Mouse (Mus musculus): ENCODE results near the gene Trub1. TPM values are rescaled to one million over a fixed set of nuclear protein-coding genes. Genes with fewer than 3 reads are reported as not detected.

The Trub1 gene
- polyA plus RNA-seq, 1 experiment from 2014 or later, result 22.1 TPM

GRCm38 (mm10) chr19:57510836-57511235 lies 58.1 kb downstream of the Trub1 start:
- Histone ChIP-seq H3K9ac (ENCODE audit: low read length) (no peak overlapping the region), H3K27ac (ENCODE audit: low read depth, low read length) (no peak overlapping the region), H3K27me3 (ENCODE audit: control insufficient read depth, insufficient read depth, low read length) (no peaks in the 10 kb centered on the region), H3K4me1 (replicated peaks; ENCODE audit: control insufficient read depth, insufficient read depth, low read length) (no peaks in the 10 kb centered on the region), H3K4me3 (ENCODE audit: low read depth, low read length) (no peak overlapping the region), H3K9me3 (ENCODE audit: control insufficient read depth, low read length) (no peaks in the 10 kb centered on the region), H3K4me2 (ENCODE audit: low read depth, low read length, severe bottlenecking) (no peak overlapping the region), H3K36me3 (ENCODE audit: control insufficient read depth, insufficient read depth, low read length) (no peaks in the 10 kb centered on the region)
- no peak for ATAC-seq (replicated peaks; ENCODE audit: low FRiP score)
- WGBS, result 91% methylated on average over 11 of the region's 11 CpGs
- peak; percentile 41 for DNase-seq (ENCODE audit: low spot score)

GRCm38 (mm10) chr19:57513123-57513522 lies 60.4 kb downstream of the Trub1 start:
- ATAC-seq (replicated peaks; ENCODE audit: low FRiP score) (no peak), DNase-seq (ENCODE audit: low spot score) (no peak)
- H3K4me1 ChIP-seq (replicated peaks; ENCODE audit: control insufficient read depth, insufficient read depth, low read length), result no peaks in the 10 kb centered on the region
- no peaks in the 10 kb centered on the region for H3K27me3 ChIP-seq (ENCODE audit: control insufficient read depth, insufficient read depth, low read length)
- no peak overlapping the region for H3K4me2 ChIP-seq (ENCODE audit: low read depth, low read length, severe bottlenecking)
- no peaks in the 10 kb centered on the region for H3K36me3 ChIP-seq (ENCODE audit: control insufficient read depth, insufficient read depth, low read length)
- whole genome bisulfite sequencing, result 90% methylated on average over 9 of the region's 9 CpGs
- H3K4me3 ChIP-seq (ENCODE audit: low read depth, low read length), result no peak overlapping the region
- no peak overlapping the region for H3K27ac ChIP-seq (ENCODE audit: low read depth, low read length)
- H3K9me3 ChIP-seq (ENCODE audit: control insufficient read depth, low read length), result no peaks in the 10 kb centered on the region
- no peak overlapping the region for H3K9ac ChIP-seq (ENCODE audit: low read length)

GRCm38 (mm10) chr19:57521721-57522120 lies 69.0 kb downstream of the Trub1 start:
- H3K36me3 ChIP-seq (ENCODE audit: control insufficient read depth, insufficient read depth, low read length), result no peaks in the 10 kb centered on the region
- H3K9ac ChIP-seq (ENCODE audit: low read length), result no peak overlapping the region
- H3K4me1 ChIP-seq (replicated peaks; ENCODE audit: control insufficient read depth, insufficient read depth, low read length), result no peaks in the 10 kb centered on the region
- H3K4me3 ChIP-seq (ENCODE audit: low read depth, low read length), result no peak overlapping the region
- H3K9me3 ChIP-seq (ENCODE audit: control insufficient read depth, low read length), result no peaks in the 10 kb centered on the region
- DNase-seq (ENCODE audit: low spot score) (no peak), ATAC-seq (replicated peaks; ENCODE audit: low FRiP score) (no peak)
- H3K4me2 ChIP-seq (ENCODE audit: low read depth, low read length, severe bottlenecking), result no peak overlapping the region
- no peaks in the 10 kb centered on the region for H3K27me3 ChIP-seq (ENCODE audit: control insufficient read depth, insufficient read depth, low read length)
- no peak overlapping the region for H3K27ac ChIP-seq (ENCODE audit: low read depth, low read length)

- Histone ChIP-seq H3K27me3 (ENCODE audit: control insufficient read depth, insufficient read depth, low read length) (no peaks in the 10 kb centered on the region), H3K4me2 (ENCODE audit: low read depth, low read length, severe bottlenecking) (no peak overlapping the region), H3K36me3 (ENCODE audit: control insufficient read depth, insufficient read depth, low read length) (no peaks in the 10 kb centered on the region), H3K9me3 (ENCODE audit: control insufficient read depth, low read length) (no peaks in the 10 kb centered on the region), H3K9ac (ENCODE audit: low read length) (no peak overlapping the region), H3K4me1 (replicated peaks; ENCODE audit: control insufficient read depth, insufficient read depth, low read length) (no peaks in the 10 kb centered on the region), H3K4me3 (ENCODE audit: low read depth, low read length) (no peak overlapping the region), H3K27ac (ENCODE audit: low read depth, low read length) (no peak overlapping the region)
- DNase-seq (ENCODE audit: low spot score) (no peak), ATAC-seq (replicated peaks; ENCODE audit: low FRiP score) (no peak)
- WGBS, result 69% methylated on average over 17 of the region's 17 CpGs
Measured at GRCm38 (mm10) chr19:57523363-57523762, 70.7 kb downstream of the Trub1 start.

- Histone ChIP-seq H3K27ac (ENCODE audit: low read depth, low read length) (no peak overlapping the region), H3K36me3 (ENCODE audit: control insufficient read depth, insufficient read depth, low read length) (no peaks in the 10 kb centered on the region), H3K4me1 (replicated peaks; ENCODE audit: control insufficient read depth, insufficient read depth, low read length) (no peaks in the 10 kb centered on the region), H3K4me2 (ENCODE audit: low read depth, low read length, severe bottlenecking) (no peak overlapping the region), H3K9me3 (ENCODE audit: control insufficient read depth, low read length) (no peaks in the 10 kb centered on the region), H3K4me3 (ENCODE audit: low read depth, low read length) (no peak overlapping the region), H3K27me3 (ENCODE audit: control insufficient read depth, insufficient read depth, low read length) (no peaks in the 10 kb centered on the region), H3K9ac (ENCODE audit: low read length) (no peak overlapping the region)
- ATAC-seq (replicated peaks; ENCODE audit: low FRiP score) (no peak), DNase-seq (ENCODE audit: low spot score) (no peak)
- WGBS, result 86% methylated on average over 2 of the region's 2 CpGs
Measured at GRCm38 (mm10) chr19:57525693-57526092, 73.0 kb downstream of the Trub1 start.

GRCm38 (mm10) chr19:57530212-57530611 lies 77.5 kb downstream of the Trub1 start:
- no peak overlapping the region for H3K27ac ChIP-seq (ENCODE audit: low read depth, low read length)
- no peak overlapping the region for H3K4me2 ChIP-seq (ENCODE audit: low read depth, low read length, severe bottlenecking)
- no peaks in the 10 kb centered on the region for H3K4me1 ChIP-seq (replicated peaks; ENCODE audit: control insufficient read depth, insufficient read depth, low read length)
- H3K9ac ChIP-seq (ENCODE audit: low read length), result no peak overlapping the region
- no peak overlapping the region for H3K4me3 ChIP-seq (ENCODE audit: low read depth, low read length)
- no peaks in the 10 kb centered on the region; the same call in 1 of the 2 replicates for H3K9me3 ChIP-seq (ENCODE audit: control insufficient read depth, low read length)
- DNase-seq (ENCODE audit: low spot score), result no peak
- no peaks in the 10 kb centered on the region for H3K36me3 ChIP-seq (ENCODE audit: control insufficient read depth, insufficient read depth, low read length)
- no peaks in the 10 kb centered on the region for H3K27me3 ChIP-seq (ENCODE audit: control insufficient read depth, insufficient read depth, low read length)
- ATAC-seq (replicated peaks; ENCODE audit: low FRiP score), result no peak
- WGBS, result 94% methylated on average over 4 of the region's 4 CpGs

- Histone ChIP-seq H3K27me3 (ENCODE audit: control insufficient read depth, insufficient read depth, low read length) (no peaks in the 10 kb centered on the region), H3K27ac (ENCODE audit: low read depth, low read length) (no peak overlapping the region), H3K9me3 (ENCODE audit: control insufficient read depth, low read length) (no peaks in the 10 kb centered on the region; the same call in 1 of the 2 replicates), H3K4me1 (replicated peaks; ENCODE audit: control insufficient read depth, insufficient read depth, low read length) (no peaks in the 10 kb centered on the region; the same call in 1 of the 2 replicates), H3K36me3 (ENCODE audit: control insufficient read depth, insufficient read depth, low read length) (no peaks in the 10 kb centered on the region), H3K4me2 (ENCODE audit: low read depth, low read length, severe bottlenecking) (no peak overlapping the region), H3K4me3 (ENCODE audit: low read depth, low read length) (no peak overlapping the region), H3K9ac (ENCODE audit: low read length) (no peak overlapping the region)
- WGBS, result 82% methylated on average over 7 of the region's 7 CpGs
- ATAC-seq (replicated peaks; ENCODE audit: low FRiP score) (no peak), DNase-seq (ENCODE audit: low spot score) (no peak)
Measured at GRCm38 (mm10) chr19:57534262-57534661, 81.5 kb downstream of the Trub1 start.

- DNase-seq (ENCODE audit: low spot score), result no peak
- Histone ChIP-seq H3K9me3 (ENCODE audit: control insufficient read depth, low read length) (no peaks in the 10 kb centered on the region; the same call in 1 of the 2 replicates), H3K27me3 (ENCODE audit: control insufficient read depth, insufficient read depth, low read length) (no peaks in the 10 kb centered on the region), H3K4me1 (replicated peaks; ENCODE audit: control insufficient read depth, insufficient read depth, low read length) (no peaks in the 10 kb centered on the region; the same call in 1 of the 2 replicates), H3K27ac (ENCODE audit: low read depth, low read length) (no peak overlapping the region), H3K4me2 (ENCODE audit: low read depth, low read length, severe bottlenecking) (no peak overlapping the region), H3K9ac (ENCODE audit: low read length) (no peak overlapping the region), H3K36me3 (ENCODE audit: control insufficient read depth, insufficient read depth, low read length) (no peaks in the 10 kb centered on the region), H3K4me3 (ENCODE audit: low read depth, low read length) (no peak overlapping the region)
- no peak for ATAC-seq (replicated peaks; ENCODE audit: low FRiP score)
- 50% methylated on average over 5 of the region's 5 CpGs for WGBS
Measured at GRCm38 (mm10) chr19:57536512-57536911, 83.8 kb downstream of the Trub1 start.

- Histone ChIP-seq H3K36me3 (ENCODE audit: control insufficient read depth, insufficient read depth, low read length) (no peaks in the 10 kb centered on the region), H3K9me3 (ENCODE audit: control insufficient read depth, low read length) (no peaks in the 10 kb centered on the region; the same call in 1 of the 2 replicates), H3K4me2 (ENCODE audit: low read depth, low read length, severe bottlenecking) (no peak overlapping the region), H3K4me3 (ENCODE audit: low read depth, low read length) (no peak overlapping the region), H3K27ac (ENCODE audit: low read depth, low read length) (no peak overlapping the region), H3K9ac (ENCODE audit: low read length) (no peak overlapping the region), H3K27me3 (ENCODE audit: control insufficient read depth, insufficient read depth, low read length) (no peaks in the 10 kb centered on the region), H3K4me1 (replicated peaks; ENCODE audit: control insufficient read depth, insufficient read depth, low read length) (no peaks in the 10 kb centered on the region; the same call in 1 of the 2 replicates)
- 80% methylated on average over 7 of the region's 7 CpGs for WGBS
- no peak for DNase-seq (ENCODE audit: low spot score)
- no peak for ATAC-seq (replicated peaks; ENCODE audit: low FRiP score)
Measured at GRCm38 (mm10) chr19:57537510-57538182, 84.9 kb downstream of the Trub1 start.

Data from forebrain, embryonic 11.5 days (tissue).